Mouse (Mus musculus) G1E-ER4 (cell line): Measurements from ENCODE around the gene Olfr1308. TPM values are rescaled to one million over a fixed set of nuclear protein-coding genes. Genes with fewer than 3 reads are reported as not detected.

Experiments used
- GATA1 ChIP-seq: IDR thresholded peaks from one replicate; pipeline ENCODE4 v1.8.0; 2012; ENCODE audit warnings: low read length, inconsistent platforms
- polyA plus RNA-seq: library from polyadenylated mRNA; stranded (reverse); fragments of >175 nt; gene quantifications from 2 replicates; pipeline ENCODE4 v1.2.3, GENCODE M21; 2012

The Olfr1308 gene
- not detected in 2 replicates for polyA plus RNA-seq

- TF ChIP-seq GATA1, result no peak
Measured at GRCm38 (mm10) chr2:111964844-111965243, at the start of gene Olfr1308. Olfr1308 (minus strand) TSS chr2:111964944.

DNA sequence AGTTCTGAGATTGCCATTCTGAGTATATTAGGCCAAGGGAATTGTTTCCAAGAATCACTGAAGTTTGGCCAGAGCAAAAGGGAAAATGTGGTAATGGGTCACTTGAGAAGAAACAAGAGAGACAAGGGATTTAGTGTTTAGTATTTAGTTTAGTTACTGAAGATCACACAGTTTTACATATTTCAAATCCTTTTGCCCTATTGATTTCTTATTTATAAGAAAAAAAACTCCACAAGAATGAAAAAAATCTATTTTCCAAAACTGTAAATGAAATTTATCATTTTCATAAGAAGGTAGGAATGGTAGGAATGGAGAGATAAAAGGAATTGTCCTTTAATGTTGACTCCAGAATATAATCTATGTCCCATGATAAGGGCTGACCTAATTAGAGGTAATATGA is 47.9 kb upstream of the Olfr1308 start, which contains the start of gene Olfr1310:
Gene Olfr1310 (minus strand): TSS at position 101 of the 400 bp plus-strand sequence.
- no peak for TF ChIP-seq GATA1

GRCm38 (mm10) chr2:111990181-111990580 is 25.4 kb upstream of the Olfr1308 start, which contains the start of gene Olfr1309:
Olfr1309 (minus strand) TSS chr2:111990281.
- no peak for TF ChIP-seq GATA1

GRCm38 (mm10) chr2:111949340-111949739 is 15.4 kb downstream of the Olfr1308 start, which contains the start of gene Olfr1307:
Olfr1307 (minus strand) TSS chr2:111949440.
- TF ChIP-seq GATA1, result no peak

DNA sequence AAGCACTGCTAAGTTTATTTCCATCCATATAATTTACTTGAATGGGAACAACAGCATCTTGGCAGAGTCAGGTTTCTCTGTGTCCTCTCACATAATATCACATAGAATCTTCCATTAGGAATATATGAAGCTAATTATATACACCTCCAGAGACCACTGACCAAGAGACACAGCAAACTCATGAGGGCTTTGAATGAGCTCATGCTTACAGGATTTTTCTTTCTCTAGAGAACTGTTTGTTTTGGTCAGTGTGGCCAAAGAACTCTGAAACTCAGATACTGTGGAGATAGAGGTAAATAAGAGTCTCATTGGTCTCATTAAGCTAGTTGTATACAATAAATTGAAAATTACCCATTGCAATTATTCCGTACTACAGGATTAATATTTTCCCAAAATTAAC is 48.6 kb downstream of the Olfr1308 start, which contains the start of gene Olfr1306:
Gene Olfr1306 (minus strand): TSS at position 101 of the 400 bp plus-strand sequence.
- TF ChIP-seq GATA1, result no peak

Other genes with a start within 250 kb of the Olfr1308 start
- gene Olfr1301, start 213.9 kb downstream of the Olfr1308 start, polyA plus RNA-seq, result not detected in 2 replicates
- not detected in 2 replicates for gene Olfr1302, start 187.5 kb downstream of the Olfr1308 start, polyA plus RNA-seq
- gene Olfr1303, start 144.6 kb downstream of the Olfr1308 start, polyA plus RNA-seq, result not detected in 2 replicates
- not detected in 2 replicates for gene Olfr1305, start 87.8 kb downstream of the Olfr1308 start, polyA plus RNA-seq
- gene Olfr1306, start 48.7 kb downstream of the Olfr1308 start, polyA plus RNA-seq, result not detected in 2 replicates
- not detected in 2 replicates for gene Olfr1307, start 15.5 kb downstream of the Olfr1308 start, polyA plus RNA-seq
- gene Olfr1309, start 25.3 kb upstream of the Olfr1308 start, polyA plus RNA-seq, result not detected in 2 replicates
- gene Olfr1310, start 47.8 kb upstream of the Olfr1308 start, polyA plus RNA-seq, result not detected in 2 replicates
- not detected in 2 replicates for gene Olfr1311, start 59.5 kb upstream of the Olfr1308 start, polyA plus RNA-seq
- not detected in 2 replicates for gene Olfr1312, start 85.3 kb upstream of the Olfr1308 start, polyA plus RNA-seq
- gene Olfr1313, start 112.9 kb upstream of the Olfr1308 start, polyA plus RNA-seq, result not detected in 2 replicates
- not detected in 2 replicates for gene Olfr1314, start 131.8 kb upstream of the Olfr1308 start, polyA plus RNA-seq
- not detected in 2 replicates for gene Olfr1315-ps1, start 150.5 kb upstream of the Olfr1308 start, polyA plus RNA-seq
- not detected in 2 replicates for gene Olfr1316, start 170.0 kb upstream of the Olfr1308 start, polyA plus RNA-seq
- not detected in 2 replicates for gene Olfr1317, start 175.4 kb upstream of the Olfr1308 start, polyA plus RNA-seq
- not detected in 2 replicates for gene Olfr1318, start 189.3 kb upstream of the Olfr1308 start, polyA plus RNA-seq